Comparison of ENCODE assay signal across 29 mouse cellular contexts in genomic region chr16:30677016-30677415, GRCm38 (mm10).
DNase-seq lines count a peak whose midpoint lies in the region; ATAC-seq and TF ChIP-seq lines count a peak whose summit lies in the region.
"Had no signal": no experiment of that assay in that cellular context is flagged by ENCODE, and none has a peak within 500 bp of the region (broad histone marks: within the 10 kb centered on the region; RNA-seq: fewer than 3 reads in every experiment).

No protein-coding gene starts in this region.

- WGBS in spleen, adult 2 months = 60% methylated on average over 4 of the region's 4 CpGs
- WGBS in bone marrow, adult 2 months = 76% methylated on average over 4 of the region's 4 CpGs
- WGBS in intestine, embryonic 16.5 days = 87% methylated on average over 4 of the region's 4 CpGs
- 88% methylated on average over 4 of the region's 4 CpGs for WGBS in midbrain, embryonic 15.5 days

- H3K4me3 ChIP-seq in spleen, adult 2 months (ENCODE audit: extremely low read depth, insufficient read depth, insufficient read length) = no peak overlapping the region
- H3K4me3 ChIP-seq in bone marrow, adult 2 months (replicated peaks; ENCODE audit: control insufficient read depth, low read depth, low read length) = no peak overlapping the region
- no peak overlapping the region for H3K4me3 ChIP-seq in intestine, embryonic 16.5 days (ENCODE audit: low read length)
- no peak overlapping the region for H3K4me3 ChIP-seq in midbrain, embryonic 15.5 days
- H3K4me3 ChIP-seq: embryonic facial prominence, embryonic 10.5 days; embryonic facial prominence, embryonic 13.5 days; erythroblast, embryonic 14.5 days; forebrain, embryonic 12.5 days; forebrain, embryonic 15.5 days; heart, adult 2 months; heart, embryonic 10.5 days; heart, embryonic 13.5 days had no signal

- H3K9me3 ChIP-seq in intestine, embryonic 16.5 days (ENCODE audit: control insufficient read depth, low read length) = no peaks in the 10 kb centered on the region
- no peaks in the 10 kb centered on the region for H3K9me3 ChIP-seq in midbrain, embryonic 15.5 days
- H3K9me3 ChIP-seq: embryonic facial prominence, embryonic 10.5 days; embryonic facial prominence, embryonic 13.5 days; forebrain, embryonic 12.5 days; forebrain, embryonic 15.5 days; G1E; heart, embryonic 10.5 days had no signal

- H3K4me1 ChIP-seq in spleen, adult 2 months (ENCODE audit: control insufficient read depth, insufficient read depth, insufficient read length) = peaks cover 21% of the 10 kb centered on the region
- H3K4me1 ChIP-seq in bone marrow, adult 2 months (ENCODE audit: control insufficient read depth, insufficient read depth, low read length) = no peaks in the 10 kb centered on the region; the same call in 1 of the 2 replicates
- H3K4me1 ChIP-seq in intestine, embryonic 16.5 days (ENCODE audit: control insufficient read depth, insufficient read depth, low read length) = no peaks in the 10 kb centered on the region
- no peaks in the 10 kb centered on the region for H3K4me1 ChIP-seq in midbrain, embryonic 15.5 days
- H3K4me1 ChIP-seq: forebrain, embryonic 12.5 days; heart, embryonic 13.5 days had no signal

- no peak overlapping the region for H3K9ac ChIP-seq in intestine, embryonic 16.5 days (ENCODE audit: low read depth, low read length)
- no peak overlapping the region for H3K9ac ChIP-seq in midbrain, embryonic 15.5 days
- H3K9ac ChIP-seq: embryonic facial prominence, embryonic 13.5 days; forebrain, embryonic 12.5 days; forebrain, embryonic 15.5 days; heart, embryonic 13.5 days; hindbrain, embryonic 14.5 days had no signal

- peak overlapping the region; percentile 97 for H3K27ac ChIP-seq in spleen, adult 2 months (ENCODE audit: insufficient read depth, low read length)
- H3K27ac ChIP-seq in bone marrow, adult 2 months (ENCODE audit: control insufficient read depth, insufficient read depth, low read depth, low read length, poor library complexity) = 0 out of 2 replicates have a peak overlapping the region, but pooled peaks have one; percentile 2
- H3K27ac ChIP-seq in intestine, embryonic 16.5 days (ENCODE audit: low read length) = no peak overlapping the region
- no peak overlapping the region for H3K27ac ChIP-seq in midbrain, embryonic 15.5 days
- H3K27ac ChIP-seq: embryonic facial prominence, embryonic 10.5 days; embryonic facial prominence, embryonic 13.5 days; forebrain, embryonic 12.5 days; forebrain, embryonic 15.5 days; heart, adult 2 months; heart, embryonic 10.5 days; heart, embryonic 13.5 days; hindbrain, embryonic 14.5 days; hindbrain, postnatal 0 days had no signal

- H3K36me3 ChIP-seq in spleen, adult 2 months (ENCODE audit: control insufficient read depth, insufficient read depth, low read length) = no peaks in the 10 kb centered on the region
- H3K36me3 ChIP-seq in intestine, embryonic 16.5 days (ENCODE audit: control insufficient read depth, insufficient read depth, low read length) = no peaks in the 10 kb centered on the region
- no peaks in the 10 kb centered on the region for H3K36me3 ChIP-seq in midbrain, embryonic 15.5 days (replicated peaks)
- H3K36me3 ChIP-seq: embryonic facial prominence, embryonic 10.5 days; embryonic facial prominence, embryonic 13.5 days; forebrain, embryonic 12.5 days; forebrain, embryonic 15.5 days; G1E; heart, embryonic 10.5 days; heart, embryonic 13.5 days had no signal

- H3K27me3 ChIP-seq in spleen, adult 2 months (ENCODE audit: control insufficient read depth, insufficient read depth, low read length) = no peaks in the 10 kb centered on the region
- no peaks in the 10 kb centered on the region for H3K27me3 ChIP-seq in intestine, embryonic 16.5 days (replicated peaks; ENCODE audit: control insufficient read depth, insufficient read depth, low read length)
- H3K27me3 ChIP-seq in midbrain, embryonic 15.5 days (replicated peaks) = no peaks in the 10 kb centered on the region
- H3K27me3 ChIP-seq: embryonic facial prominence, embryonic 13.5 days; forebrain, embryonic 12.5 days; forebrain, embryonic 15.5 days; heart, embryonic 13.5 days; Patski had no signal

- no peak for TF ChIP-seq CTCF in spleen, adult 2 months (IDR thresholded peaks at IDR 0.05; ENCODE audit: extremely low read depth, insufficient read depth, insufficient read length, insufficient replicate concordance)
- TF ChIP-seq CTCF in bone marrow, adult 2 months (IDR thresholded peaks at IDR 0.05; ENCODE audit: control insufficient read depth, insufficient read depth, low read length) = no peak

- H3K4me2 ChIP-seq in intestine, embryonic 16.5 days (ENCODE audit: low read depth, low read length) = no peak overlapping the region
- no peak overlapping the region for H3K4me2 ChIP-seq in midbrain, embryonic 15.5 days
- H3K4me2 ChIP-seq: embryonic facial prominence, embryonic 13.5 days; forebrain, embryonic 12.5 days; forebrain, embryonic 15.5 days; heart, embryonic 13.5 days; hindbrain, embryonic 14.5 days had no signal

- peak; percentile 58 to 66 for DNase-seq in spleen, adult 2 months (ENCODE audit: low read depth in 1 of 2, low spot score in 2 of 2)
- DNase-seq in spleen, adult 12 weeks (ENCODE audit: low spot score) = no peak
- peak; percentile 72 to 73 for DNase-seq in spleen, postnatal 36 days (ENCODE audit: low spot score in 2 of 2)
- DNase-seq in lung, postnatal 4 days = no peak
- DNase-seq: adrenal gland, postnatal 10 days; adrenal gland, postnatal 36 days; cerebellum, adult 11 months; cerebellum, adult 2 months; cerebellum, adult 9-11 months; cerebellum, postnatal 36 days; embryo, embryonic 11 days; gastrocnemius, postnatal 36 days; heart, adult 2 months; heart, postnatal 14 days; heart, postnatal 4 days had no signal

- no peak for TF ChIP-seq POLR2A in spleen, adult 2 months (IDR thresholded peaks at IDR 0.05; ENCODE audit: low read depth, low read length)
- no peak for TF ChIP-seq POLR2A in bone marrow, adult 2 months (IDR thresholded peaks at IDR 0.05; ENCODE audit: borderline replicate concordance, control insufficient read depth, low read depth, low read length)

- ATAC-seq in intestine, embryonic 16.5 days = no peak
- ATAC-seq in midbrain, embryonic 15.5 days (replicated peaks) = no peak
- ATAC-seq: forebrain, embryonic 15.5 days; hindbrain, postnatal 0 days; Patski had no signal

Comparison
In these comparisons a context has a peak if more than half of its experiments do, and no peak if none do; other contexts are left out.
1. DNase-seq: peak in spleen, adult 2 months (2 of 2) and spleen, postnatal 36 days (2 of 2); none in spleen, adult 12 weeks (single experiment) and lung, postnatal 4 days (0 of 2).
2. H3K27ac ChIP-seq: peak in spleen, adult 2 months (single experiment) and bone marrow, adult 2 months (single experiment); none in intestine, embryonic 16.5 days (single experiment) and midbrain, embryonic 15.5 days (single experiment).